Comparison of ENCODE assay signal across 8 mouse cellular contexts in genomic region chr17:70852011-70852685, GRCm38 (mm10). TPM values are rescaled to one million over a fixed set of nuclear protein-coding genes. Genes with fewer than 3 reads are reported as not detected.
A peak's percentile ranks its signal among the peaks of the same experiment; 100 is the strongest.
DNase-seq lines count a peak whose midpoint lies in the region; ATAC-seq and TF ChIP-seq lines count a peak whose summit lies in the region.

No protein-coding gene starts in this region.

- no peak for DNase-seq in left cerebral cortex, adult 2 months (ENCODE audit: extremely low spot score in 1 of 2, low spot score in 2 of 2)
- DNase-seq in left cerebral cortex, postnatal 14 days (ENCODE audit: low spot score in 2 of 2): no peak
- DNase-seq in heart, adult 8-10 months (ENCODE audit: low spot score): peak; percentile 57
- peak; percentile 86 for DNase-seq in kidney, adult 2 months
- peak; percentile 75 for DNase-seq in lung, postnatal 10 days
- peak; percentile 76 for DNase-seq in skeletal muscle tissue, adult 2 months (ENCODE audit: low read depth, low spot score)

- peak overlapping the region; percentile 55 for H3K4me3 ChIP-seq in left cerebral cortex, adult 2 months
- H3K4me3 ChIP-seq in brown adipose tissue, adult 24 weeks (ENCODE audit: insufficient read depth, low read depth, low read length): peak overlapping the region; percentile 87
- peak overlapping the region; percentile 92 for H3K4me3 ChIP-seq in kidney, adult 2 months (ENCODE audit: insufficient read depth, low read depth, low read length)

- no peaks in the 10 kb centered on the region for H3K36me3 ChIP-seq in kidney, adult 2 months (ENCODE audit: control insufficient read depth, insufficient read depth, low read length)

- H3K27ac ChIP-seq in left cerebral cortex, adult 2 months: peak overlapping the region; percentile 81; the same call in 1 of the 2 replicates
- H3K27ac ChIP-seq in brown adipose tissue, adult 24 weeks (replicated peaks; ENCODE audit: low read depth, low read length): peak overlapping the region; percentile 85
- H3K27ac ChIP-seq in kidney, adult 2 months (ENCODE audit: insufficient read depth, low read depth, low read length): peak overlapping the region; percentile 95

- no peak for TF ChIP-seq CTCF in left cerebral cortex, adult 2 months (IDR thresholded peaks at IDR 0.05)
- TF ChIP-seq CTCF in kidney, adult 2 months (conservative IDR thresholded peaks at IDR 0.05; ENCODE audit: insufficient read depth, insufficient read length, low read depth, low read length): 0 out of 2 replicates have a peak, but pooled peaks have one; percentile 8

- ATAC-seq in erythroid progenitor cell, adult 5-6 weeks (replicated peaks; ENCODE audit: low FRiP score, poor library complexity, severe bottlenecking): no peak

- no peaks in the 10 kb centered on the region for H3K27me3 ChIP-seq in kidney, adult 2 months (replicated peaks; ENCODE audit: control insufficient read depth, insufficient read depth, low read length)

- H3K4me1 ChIP-seq in brown adipose tissue, adult 24 weeks (ENCODE audit: control insufficient read depth, insufficient read depth, insufficient read length, low read length): 0 out of 2 replicates have a peak, but pooled peaks cover 3% of the 10 kb centered on the region
- peaks cover 12% of the 10 kb centered on the region for H3K4me1 ChIP-seq in kidney, adult 2 months (ENCODE audit: control insufficient read depth, insufficient read depth, low read length)

- intact Hi-C loops in left cerebral cortex, adult 2 months (cut with DNase I): no loop called here
- intact Hi-C loops in left cerebral cortex, postnatal 14 days (cut with DNase I): loop anchor here (5.0 kb wide), 2 partner anchors 95 to 115 kb away; no protein-coding TSS in a partner anchor

- no peak for TF ChIP-seq POLR2A in kidney, adult 2 months (IDR thresholded peaks at IDR 0.05; ENCODE audit: low read depth, low read length)

- under 1% methylated on average over 29 of the region's 29 CpGs for WGBS in kidney, adult 2 months

RNA-seq across cellular contexts. Expression of gene Tgif1, which starts 1.2 kb away (rescaled TPM):
- total RNA-seq in left cerebral cortex, adult 2 months (2021): 1 to 10 TPM; 1.5 to 1.6 TPM
- 1 to 10 TPM; 2.1 to 3.4 TPM for total RNA-seq in left cerebral cortex, postnatal 14 days (2021)
- polyA plus RNA-seq in brown adipose tissue, adult 24 weeks (2012; ENCODE audit: insufficient read depth, insufficient read length, missing spikeins): 4.2 and 6.7 TPM in 2 replicates
- total RNA-seq in heart, adult 8-10 months (2022): 1 to 10 TPM; 2.8 to 4.8 (median 3.9) TPM
- 20.1 and 20.7 TPM in 2 replicates for polyA plus RNA-seq in kidney, adult 2 months (2012; rRNA removed)
- total RNA-seq in erythroid progenitor cell, adult 5-6 weeks (2015; ENCODE audit: low replicate concordance): 17.6 and 34.6 TPM in 2 replicates
- total RNA-seq in erythroid progenitor cell, adult 5-6 weeks (2017; ENCODE audit: low replicate concordance): 1.8 and 4.2 TPM in 2 replicates

Comparison
In these comparisons a context has a peak if more than half of its experiments do, and no peak if none do; other contexts are left out.
1. DNase-seq: peak in heart, adult 8-10 months (single experiment), kidney, adult 2 months (single experiment), lung, postnatal 10 days (single experiment) and skeletal muscle tissue, adult 2 months (single experiment); none in left cerebral cortex, adult 2 months (0 of 2) and left cerebral cortex, postnatal 14 days (0 of 2).
2. Peak in every context shown above with its lines, with median percentiles within 50 percentile points of each other: H3K27ac ChIP-seq and H3K4me3 ChIP-seq.